Mouse (Mus musculus) midbrain, embryonic 14.5 days (tissue): ENCODE data around the gene Ager. TPM values are rescaled to one million over a fixed set of nuclear protein-coding genes. Genes with fewer than 3 reads are reported as not detected.

Experiments
- ATAC-seq: fragments of 200-750 bp; cut with Nextera tagmentation; 2 replicates; pipeline ENCODE4 v1.8.0; 2017; ENCODE audit warnings: moderate number of reproducible peaks, moderate library complexity; ENCODE audit not compliant: low FRiP score, low TSS enrichment
- DNase-seq: peaks from one replicate; pipeline ENCODE4 v3.0.0-alpha.2; 2015
- H3K27ac ChIP-seq: fragments of 300-500 bp; sonication (generic); replicated peaks from 2 replicates; pipeline ENCODE4 v1.5.1; 2014; ENCODE audit warnings: mild to moderate bottlenecking, low read depth, low read length, moderate library complexity
- H3K27me3 ChIP-seq: fragments of 300-500 bp; sonication (generic); 2 replicates; pipeline ENCODE4 v1.6.1; 2014; ENCODE audit warnings: low read length, control low read depth, mixed read lengths; ENCODE audit not compliant: control insufficient read depth, insufficient read depth
- H3K36me3 ChIP-seq: fragments of 300-500 bp; sonication (generic); 2 replicates; pipeline ENCODE4 v1.6.1; 2014; ENCODE audit warnings: low read length, control low read depth; ENCODE audit not compliant: control insufficient read depth, insufficient read depth
- H3K4me1 ChIP-seq: fragments of 300-500 bp; sonication (generic); 2 replicates; pipeline ENCODE4 v1.6.1; 2014; ENCODE audit warnings: mild to moderate bottlenecking, antibody characterized with exemption, low read length, control low read depth; ENCODE audit not compliant: control insufficient read depth, insufficient read depth
- H3K4me2 ChIP-seq: fragments of 300-500 bp; sonication (generic); 2 replicates; pipeline ENCODE4 v1.6.1; 2014; ENCODE audit warnings: mild to moderate bottlenecking, low read length, moderate library complexity
- H3K4me3 ChIP-seq: fragments of 300-500 bp; sonication (generic); replicated peaks from 2 replicates; pipeline ENCODE4 v1.5.1; 2014; ENCODE audit warnings: low read depth, low read length
- H3K9ac ChIP-seq: fragments of 300-500 bp; sonication (generic); replicated peaks from 2 replicates; pipeline ENCODE4 v1.6.1; 2014; ENCODE audit warnings: mild to moderate bottlenecking, low read length, moderate library complexity
- H3K9me3 ChIP-seq: fragments of 300-500 bp; sonication (generic); 2 replicates; pipeline ENCODE4 v1.6.1; 2016; ENCODE audit warnings: low read length, control low read depth, mixed read lengths; ENCODE audit not compliant: control insufficient read depth
- WGBS: fragments of 180-500 bp; shearing (Covaris S2); extraction: QIAGEN DNeasy Blood & Tissue Kit; methylation state at CpG from one replicate; pipeline ENCODE4 v1.1.7; 2014; 5-methylcytosine and 5-hydroxymethylcytosine counted together
- polyA plus RNA-seq: library from polyadenylated mRNA; unstranded; fragments of >200 nt; fragmentation: Nextera tagmentation; extraction: Ambion mirVana; gene quantifications from 2 replicates; pipeline ENCODE4 v1.2.1, GENCODE M21; 2014

The Ager gene
- polyA plus RNA-seq, 1 experiment from 2014 or later: 1.4 TPM

DNA sequence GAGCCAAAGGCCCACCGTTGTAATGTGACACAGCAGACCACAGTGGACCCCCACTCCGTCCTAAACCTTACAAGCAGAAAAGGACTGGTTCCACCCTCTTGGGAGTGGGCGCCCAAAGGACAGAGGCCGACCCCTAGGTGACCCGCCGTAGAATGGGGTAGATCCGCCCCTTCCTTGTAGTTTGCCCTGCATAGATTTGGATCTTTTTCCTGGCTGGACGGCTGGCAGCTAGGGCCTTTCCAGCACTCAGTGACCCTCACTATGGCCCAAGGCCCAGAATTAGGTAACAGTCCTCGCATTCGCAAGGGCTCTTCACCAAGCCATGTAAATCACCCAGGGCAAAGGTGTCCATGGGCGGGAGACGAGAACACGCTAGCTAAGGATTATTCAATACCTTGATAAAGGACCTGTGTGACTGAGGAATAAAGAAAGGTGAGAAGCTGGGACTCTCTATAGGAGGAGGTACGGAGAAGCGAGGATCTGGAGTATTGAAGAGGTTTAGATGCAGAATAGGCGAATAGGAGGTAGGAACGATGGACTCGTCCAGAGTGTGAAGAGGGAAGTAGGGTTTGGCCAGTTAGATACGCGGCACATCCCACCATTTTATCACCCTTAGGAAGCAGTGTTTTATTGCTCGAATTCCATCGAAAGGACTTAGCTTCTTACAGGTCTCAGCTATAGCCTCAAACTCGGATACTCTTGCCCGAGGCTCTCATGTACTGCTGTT lies 7.0 kb downstream of the Ager start:
- peak overlapping the region; percentile 85 for H3K27ac ChIP-seq
- peaks cover 17% of the 10 kb centered on the region for H3K36me3 ChIP-seq
- 16% methylated on average over 24 of the region's 24 CpGs for WGBS
- no peaks in the 10 kb centered on the region for H3K27me3 ChIP-seq
- H3K4me2 ChIP-seq: peak overlapping the region; percentile 97
- H3K9me3 ChIP-seq: no peaks in the 10 kb centered on the region
- DNase-seq (no peak), ATAC-seq (no peak)
- peak overlapping the region; percentile 93 for H3K4me3 ChIP-seq
- H3K9ac ChIP-seq: peak overlapping the region; percentile 90
- peaks cover 28% of the 10 kb centered on the region for H3K4me1 ChIP-seq

- Histone ChIP-seq H3K27me3 (no peaks in the 10 kb centered on the region), H3K27ac (peak overlapping the region; percentile 85), H3K9me3 (no peaks in the 10 kb centered on the region), H3K9ac (peak overlapping the region; percentile 90), H3K4me1 (peaks cover 28% of the 10 kb centered on the region), H3K4me3 (peak overlapping the region; percentile 93), H3K4me2 (peak overlapping the region; percentile 97), H3K36me3 (peaks cover 18% of the 10 kb centered on the region)
- DNase-seq: peak; percentile 96
- WGBS: under 1% methylated on average over 30 of the region's 30 CpGs
- peak; percentile 53 for ATAC-seq
These were observed 7.9 kb downstream of the Ager start for GRCm38 (mm10) chr17:34605609-34606008.

- 18% methylated on average over 32 of the region's 32 CpGs for WGBS
- Histone ChIP-seq H3K36me3 (peaks cover 20% of the 10 kb centered on the region), H3K4me1 (peaks cover 28% of the 10 kb centered on the region), H3K9me3 (no peaks in the 10 kb centered on the region), H3K4me2 (peak overlapping the region; percentile 97), H3K9ac (peak overlapping the region; percentile 90), H3K27ac (peak overlapping the region; percentile 85), H3K4me3 (peak overlapping the region; percentile 93), H3K27me3 (no peaks in the 10 kb centered on the region)
- DNase-seq (no peak), ATAC-seq (no peak)
These were observed 8.8 kb downstream of the Ager start for GRCm38 (mm10) chr17:34606186-34607039.

GRCm38 (mm10) chr17:34607997-34608396 lies 10.3 kb downstream of the Ager start:
- WGBS: 89% methylated on average over 7 of the region's 7 CpGs
- Histone ChIP-seq H3K9me3 (no peaks in the 10 kb centered on the region), H3K4me3 (no peak overlapping the region), H3K27me3 (no peaks in the 10 kb centered on the region), H3K9ac (no peak overlapping the region), H3K36me3 (peaks cover 30% of the 10 kb centered on the region), H3K27ac (no peak overlapping the region), H3K4me2 (no peak overlapping the region), H3K4me1 (peaks cover 22% of the 10 kb centered on the region)
- ATAC-seq: no peak
- DNase-seq: no peak

DNA sequence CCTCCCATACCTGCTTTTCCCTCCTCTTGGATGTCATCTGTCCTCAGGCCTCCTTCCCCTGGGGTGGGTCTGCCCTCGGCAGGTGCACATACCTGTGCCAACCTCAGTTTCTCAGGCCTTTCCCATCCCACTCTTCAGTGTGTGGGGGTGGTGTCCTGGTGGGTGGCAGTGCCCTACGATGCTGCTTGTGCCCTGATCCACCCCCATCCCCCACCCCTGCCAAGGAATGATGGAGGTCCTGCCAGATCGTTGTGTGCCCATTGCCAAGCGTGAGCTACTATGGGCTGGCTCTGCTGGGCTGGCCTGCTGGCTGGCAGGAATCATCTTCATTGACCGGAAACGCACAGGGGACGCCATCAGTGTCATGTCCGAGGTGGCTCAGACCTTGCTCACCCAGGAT lies 13.4 kb downstream of the Ager start:
- H3K4me1 ChIP-seq: peaks cover 12% of the 10 kb centered on the region
- H3K4me3 ChIP-seq: no peak overlapping the region
- H3K4me2 ChIP-seq: no peak overlapping the region
- no peaks in the 10 kb centered on the region for H3K27me3 ChIP-seq
- H3K9ac ChIP-seq: 0 out of 2 replicates have a peak overlapping the region, but pooled peaks have one; percentile 14
- 98% methylated on average over 8 of the region's 8 CpGs for WGBS
- no peaks in the 10 kb centered on the region for H3K9me3 ChIP-seq
- H3K27ac ChIP-seq: no peak overlapping the region
- peaks cover 59% of the 10 kb centered on the region for H3K36me3 ChIP-seq
- ATAC-seq (no peak), DNase-seq (no peak)

DNA sequence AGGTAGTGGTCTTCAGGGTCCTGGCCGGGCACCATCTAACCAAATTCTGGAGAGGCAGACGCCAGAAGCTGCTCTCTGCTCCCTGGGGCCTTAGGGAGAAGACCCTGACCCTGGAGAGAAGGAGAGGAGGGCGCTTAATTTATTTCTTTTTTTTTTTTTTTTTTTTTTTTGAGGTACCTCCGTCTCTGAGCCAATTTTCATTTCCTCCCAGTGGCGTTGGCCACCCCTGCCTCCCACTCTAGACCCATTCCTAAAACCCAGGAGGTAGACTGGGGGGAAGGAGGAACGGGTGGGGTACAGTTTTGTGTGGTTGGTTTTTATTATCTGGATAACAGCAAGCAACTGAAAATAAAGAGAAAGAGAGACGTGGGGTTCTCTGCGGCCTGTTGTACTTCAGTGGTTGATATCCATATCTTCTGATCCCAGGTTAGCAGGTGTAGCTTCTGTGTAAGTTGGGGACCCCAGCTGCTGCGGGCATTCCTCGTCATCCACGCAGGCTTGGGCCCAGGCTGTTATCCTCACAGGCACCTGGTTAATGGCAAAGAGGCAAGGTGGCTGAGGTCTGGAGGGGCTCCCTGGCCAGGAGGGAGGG lies 15.5 kb downstream of the Ager start:
- no peaks in the 10 kb centered on the region for H3K27me3 ChIP-seq
- H3K27ac ChIP-seq: no peak overlapping the region
- H3K4me1 ChIP-seq: no peaks in the 10 kb centered on the region
- H3K4me2 ChIP-seq: no peak overlapping the region
- ATAC-seq (no peak), DNase-seq (no peak)
- no peak overlapping the region for H3K4me3 ChIP-seq
- H3K9ac ChIP-seq: no peak overlapping the region
- peaks cover 73% of the 10 kb centered on the region for H3K36me3 ChIP-seq
- H3K9me3 ChIP-seq: no peaks in the 10 kb centered on the region
- WGBS: 91% methylated on average over 11 of the region's 11 CpGs

GRCm38 (mm10) chr17:34613830-34614229 lies 16.2 kb downstream of the Ager start:
- no peak for DNase-seq
- no peak overlapping the region for H3K27ac ChIP-seq
- no peak overlapping the region for H3K9ac ChIP-seq
- H3K4me1 ChIP-seq: no peaks in the 10 kb centered on the region
- H3K36me3 ChIP-seq: peaks cover 73% of the 10 kb centered on the region
- H3K9me3 ChIP-seq: no peaks in the 10 kb centered on the region
- no peaks in the 10 kb centered on the region for H3K27me3 ChIP-seq
- ATAC-seq: no peak
- WGBS: 91% methylated on average over 10 of the region's 10 CpGs
- no peak overlapping the region for H3K4me3 ChIP-seq
- no peak overlapping the region for H3K4me2 ChIP-seq

DNA sequence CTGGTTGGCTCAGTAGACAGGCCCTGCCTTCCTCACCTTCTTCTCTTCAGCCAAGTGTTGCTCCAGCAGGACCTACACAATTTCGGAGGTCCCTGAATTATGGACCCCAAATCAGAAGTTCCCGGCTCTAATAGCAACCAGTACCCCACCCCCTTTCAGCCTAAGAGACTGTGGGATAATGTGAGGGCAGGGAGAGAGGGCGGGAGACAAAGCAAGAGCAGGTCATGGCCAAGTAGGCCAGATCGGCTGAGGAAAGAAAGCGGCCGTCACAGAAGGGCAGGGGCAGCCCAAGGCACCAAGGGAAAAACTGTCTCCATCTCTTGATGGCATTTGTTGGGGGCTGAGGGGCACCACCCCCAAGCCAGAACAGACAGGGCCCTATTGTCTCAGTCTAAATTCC lies 18.2 kb downstream of the Ager start, which contains the start of gene Egfl8:
Gene Egfl8, minus strand, starts transcription at position 101 of the 400 bp plus-strand sequence.
- WGBS: 60% methylated on average over 6 of the region's 6 CpGs
- H3K9me3 ChIP-seq: no peaks in the 10 kb centered on the region
- DNase-seq (no peak), ATAC-seq (no peak)
- no peak within 1 kb of the TSS for H3K9ac ChIP-seq
- H3K4me3 ChIP-seq: no peak within 1 kb of the TSS
- peaks cover 67% of the 10 kb centered on the region for H3K36me3 ChIP-seq
- no peaks in the 10 kb centered on the region for H3K4me1 ChIP-seq
- no peaks in the 10 kb centered on the region for H3K27me3 ChIP-seq
- no peak within 1 kb of the TSS; the same call in 1 of the 2 replicates for H3K27ac ChIP-seq
- no peak within 1 kb of the TSS for H3K4me2 ChIP-seq
